Mouse (Mus musculus): ENCODE results near the gene Atr.

- TF ChIP-seq CTCF (IDR thresholded peaks at IDR 0.05; ENCODE audit: low read depth) (no peak), EP300 (optimal IDR thresholded peaks at IDR 0.05) (no peak)
Observed at GRCm38 (mm10) chr9:95959246-95959645, 101.8 kb downstream of the Atr start.
